Mouse (Mus musculus) kidney, postnatal 36 days (tissue): ENCODE results near the gene Aass.
"Not testable (repeated sequence)": the region's sequence is repeated elsewhere in the genome, so short reads cannot be mapped to it uniquely, and the experiment has no call there.

Experiments used
- DNase-seq, 2 experiments: peaks; one replicate each; pipeline ENCODE4 v3.0.0; 2021 to 2022; ENCODE audit warnings: mixed read lengths in 2 of 2

The Aass gene

GRCm38 (mm10) chr6:23132573-23133181, at the start of gene Aass:
TSS of gene Aass (minus strand) at chr6:23132986.
- peak; percentile 76 to 88 for DNase-seq

GRCm38 (mm10) chr6:23180096-23180495, 47.3 kb upstream of the Aass start:
- peak; percentile 21 to 68 for DNase-seq

DNA sequence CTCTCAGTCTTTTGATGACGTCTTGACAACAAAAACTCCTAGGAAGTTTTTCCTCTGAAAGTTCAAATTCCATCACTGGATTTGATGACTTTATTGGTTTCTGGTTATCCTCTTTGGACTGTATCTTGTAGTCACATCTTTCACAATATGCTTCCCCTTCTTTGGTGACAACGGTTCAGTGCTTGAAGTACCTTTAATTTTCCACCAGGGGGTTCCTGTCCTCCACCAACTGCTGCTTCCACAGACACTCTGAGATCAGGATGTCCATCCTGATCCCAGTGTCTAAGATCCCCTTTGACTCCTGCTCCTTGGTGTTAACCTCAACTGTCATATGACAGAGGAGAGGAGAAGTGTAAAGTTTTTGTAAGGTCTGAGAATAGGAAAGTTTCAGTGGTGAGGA, 31.0 kb upstream of the Aass start:
- DNase-seq: not testable (repeated sequence)

- not testable (repeated sequence) for DNase-seq
Observed at GRCm38 (mm10) chr6:23156357-23156756, 23.6 kb upstream of the Aass start.

GRCm38 (mm10) chr6:23153112-23153511, 20.3 kb upstream of the Aass start:
- no peak for DNase-seq

- DNase-seq: peak; percentile 41 to 43
Observed at GRCm38 (mm10) chr6:23147221-23147620, 14.4 kb upstream of the Aass start.

DNA sequence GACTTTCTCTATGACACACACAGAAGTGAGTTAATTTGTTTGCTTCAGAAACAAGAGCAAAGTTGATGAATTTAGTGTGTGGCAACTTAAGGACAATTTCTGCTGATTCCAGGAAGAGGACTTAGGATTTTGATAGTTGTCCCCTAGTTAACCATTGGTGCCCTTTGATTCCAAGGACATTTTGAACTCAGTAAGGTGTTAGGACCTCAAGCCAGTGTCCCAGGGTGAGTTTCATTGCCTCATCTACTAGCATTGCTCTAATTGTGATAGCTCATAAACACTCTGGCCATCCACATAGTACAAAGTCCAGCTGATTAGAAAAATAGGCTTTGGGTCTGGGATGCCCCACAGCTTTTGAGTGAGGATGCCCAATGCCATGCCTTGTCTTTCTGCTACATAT, 11.2 kb upstream of the Aass start:
- DNase-seq: peak; percentile 21 to 69

DNA sequence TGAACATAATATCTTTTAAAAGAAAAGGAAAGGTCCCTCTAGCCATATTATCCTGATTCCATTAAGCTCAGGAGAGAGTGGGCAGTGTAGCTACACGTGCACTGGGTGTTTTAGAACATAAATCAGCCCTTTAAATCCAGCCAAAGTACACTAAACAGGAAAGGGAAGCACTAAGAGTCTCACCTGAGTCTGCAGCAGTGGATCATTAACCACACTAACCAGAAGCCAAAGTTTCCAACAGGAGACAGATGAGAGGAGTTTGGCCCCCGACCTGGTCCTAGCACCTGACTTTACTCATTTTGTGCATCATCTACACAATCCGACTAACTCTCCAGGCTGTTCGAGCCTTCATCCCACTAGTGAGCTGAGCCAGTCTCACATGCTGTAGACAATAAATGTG, 1.8 kb downstream of the Aass start:
- DNase-seq: peak; percentile 78 to 91

GRCm38 (mm10) chr6:23129201-23129600, 3.6 kb downstream of the Aass start:
- DNase-seq: peak; percentile 56 to 72

- DNase-seq: peak; percentile 32 to 70
Observed at GRCm38 (mm10) chr6:23126706-23127105, 6.1 kb downstream of the Aass start.

GRCm38 (mm10) chr6:23125831-23126230, 7.0 kb downstream of the Aass start:
- peak; percentile 44 to 67 for DNase-seq

DNA sequence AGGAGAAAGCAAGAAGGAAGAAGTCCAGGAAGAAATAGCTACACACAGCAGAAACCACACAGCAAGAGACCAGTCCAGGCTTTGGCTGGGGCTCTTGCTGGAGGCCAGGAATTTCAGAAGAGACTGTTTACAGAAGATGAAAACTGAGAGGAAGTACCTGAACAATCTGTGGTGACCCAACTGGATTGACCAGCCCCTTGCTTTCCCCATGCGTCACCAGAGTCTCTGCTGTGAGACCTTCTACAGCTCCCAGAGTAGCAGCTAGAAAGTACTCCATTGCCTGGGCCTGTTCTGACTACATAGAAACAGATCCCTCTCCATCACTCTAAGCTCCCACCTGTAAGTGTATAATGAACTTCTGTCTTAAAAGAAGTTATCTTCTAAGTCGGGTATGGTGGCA, 8.0 kb downstream of the Aass start:
- no peak for DNase-seq

- peak in 1 of 2 experiments; percentile 20 for DNase-seq
Observed at GRCm38 (mm10) chr6:23122934-23123333, 9.9 kb downstream of the Aass start.

DNA sequence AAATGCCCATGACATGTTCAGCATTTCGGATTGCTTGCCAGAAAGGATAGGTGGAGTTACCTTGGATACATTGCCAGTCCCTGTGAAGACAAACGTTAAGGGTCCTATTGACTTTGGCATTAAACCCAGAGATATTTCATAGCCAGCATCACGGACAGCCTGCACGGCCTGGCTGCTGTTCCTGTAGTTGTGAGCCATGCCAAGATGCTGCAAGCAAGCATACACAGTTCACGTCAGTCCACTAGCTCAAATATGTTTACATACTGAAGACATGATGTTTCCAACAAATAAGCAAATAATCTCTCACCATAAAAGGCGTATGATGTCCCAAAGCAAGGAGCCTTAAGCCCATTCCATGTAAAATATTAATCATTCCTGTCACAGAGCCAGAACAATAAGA, 18.0 kb downstream of the Aass start:
- no peak for DNase-seq

- DNase-seq: no peak
Observed at GRCm38 (mm10) chr6:23107069-23107468, 25.7 kb downstream of the Aass start.

GRCm38 (mm10) chr6:23106373-23106772, 26.4 kb downstream of the Aass start:
- DNase-seq: no peak

- DNase-seq: peak; percentile 26 to 44
Observed at GRCm38 (mm10) chr6:23090346-23091055, 42.3 kb downstream of the Aass start.

GRCm38 (mm10) chr6:23089292-23089691, 43.5 kb downstream of the Aass start:
- not testable (repeated sequence) for DNase-seq

DNA sequence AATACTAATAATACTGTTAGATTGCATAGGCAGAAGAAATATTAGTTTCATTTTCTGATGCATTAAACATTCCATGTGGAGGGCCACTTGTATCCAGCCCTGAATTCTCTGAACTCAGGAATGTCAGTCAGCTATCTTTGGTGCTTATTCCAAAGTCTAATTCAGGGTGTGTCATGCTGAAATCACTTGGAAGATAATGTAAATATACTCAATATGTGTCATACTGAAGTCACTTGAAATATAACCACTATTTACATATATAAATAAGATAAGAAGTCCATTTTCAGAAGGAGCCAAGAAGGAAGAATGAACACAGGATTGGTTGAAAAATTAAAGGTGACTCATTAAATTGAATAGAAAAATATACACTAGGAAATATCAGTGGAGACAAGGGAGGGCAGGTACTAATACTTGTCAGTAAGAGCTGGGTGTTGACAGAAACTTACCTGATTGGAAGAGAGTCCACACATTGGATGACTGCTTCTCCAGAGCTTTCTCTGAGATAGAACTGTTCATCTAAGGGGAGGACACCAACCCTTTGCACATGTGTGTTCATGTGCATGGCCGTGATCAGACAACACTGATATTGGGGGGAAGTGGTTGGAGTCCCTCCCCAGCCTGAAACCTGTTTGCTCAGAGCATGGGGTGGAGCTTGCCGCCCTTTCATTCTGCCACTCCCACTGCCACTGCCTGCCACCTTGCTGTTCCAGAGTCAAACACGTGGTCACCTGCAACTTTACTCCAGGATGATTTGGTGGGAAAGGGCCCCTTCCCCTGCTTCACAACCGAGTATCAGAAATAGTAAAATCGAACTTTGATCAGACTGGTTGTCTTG, 48.0 kb downstream of the Aass start:
- no peak for DNase-seq

GRCm38 (mm10) chr6:23079991-23080680, 52.6 kb downstream of the Aass start:
- peak; percentile 25 to 66 for DNase-seq

DNA sequence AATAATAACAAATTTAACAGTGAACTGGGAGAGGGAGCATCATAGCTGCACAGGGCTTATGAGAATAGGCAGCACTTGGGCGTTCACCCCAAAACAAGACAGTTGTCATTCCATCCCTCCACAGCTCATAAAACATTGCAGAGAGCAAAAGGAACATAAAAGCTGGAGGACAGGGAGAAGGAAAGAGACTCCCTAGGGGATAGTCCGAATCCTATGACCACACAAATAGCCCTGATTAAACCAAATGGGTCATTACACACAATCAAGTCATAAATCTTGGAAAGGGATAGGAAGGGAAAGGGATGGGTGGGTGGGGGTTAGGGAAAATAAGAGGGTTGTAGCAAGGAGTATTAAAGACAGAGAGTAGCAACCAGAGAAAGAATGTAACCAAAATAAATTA, 54.5 kb downstream of the Aass start:
- no peak for DNase-seq

GRCm38 (mm10) chr6:23076060-23076459, 56.7 kb downstream of the Aass start:
- DNase-seq: no peak

DNA sequence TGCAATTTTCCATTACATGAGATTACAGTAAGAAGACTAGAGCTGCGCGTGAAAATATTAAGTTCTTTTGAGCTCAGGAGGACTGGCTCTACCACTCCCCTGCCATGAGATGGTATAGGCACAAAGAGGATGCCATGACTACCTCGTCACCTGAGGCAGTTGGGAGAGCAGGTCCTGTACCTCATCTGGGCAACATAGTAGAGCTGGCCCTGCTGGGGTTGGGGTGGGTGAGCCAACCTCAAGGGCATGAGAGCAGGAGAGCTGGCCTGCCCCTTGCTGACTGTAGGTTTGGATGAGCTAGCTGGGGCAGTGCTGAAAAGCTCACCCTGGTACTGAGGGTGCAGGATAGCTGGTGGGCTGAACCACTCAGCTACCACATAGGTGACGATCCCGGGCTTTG, 77.1 kb downstream of the Aass start:
- DNase-seq: no peak
